Mouse (Mus musculus): ENCODE data around the gene Asb13. TPM values are rescaled to one million over a fixed set of nuclear protein-coding genes. Genes with fewer than 3 reads are reported as not detected.
A peak's percentile ranks its signal among the peaks of the same experiment; 100 is the strongest.

The Asb13 gene
- 3.5 and 3.9 TPM in 2 replicates for polyA plus RNA-seq (2015; fragmentation: Nextera tagmentation; extraction: Ambion mirVana)

DNA sequence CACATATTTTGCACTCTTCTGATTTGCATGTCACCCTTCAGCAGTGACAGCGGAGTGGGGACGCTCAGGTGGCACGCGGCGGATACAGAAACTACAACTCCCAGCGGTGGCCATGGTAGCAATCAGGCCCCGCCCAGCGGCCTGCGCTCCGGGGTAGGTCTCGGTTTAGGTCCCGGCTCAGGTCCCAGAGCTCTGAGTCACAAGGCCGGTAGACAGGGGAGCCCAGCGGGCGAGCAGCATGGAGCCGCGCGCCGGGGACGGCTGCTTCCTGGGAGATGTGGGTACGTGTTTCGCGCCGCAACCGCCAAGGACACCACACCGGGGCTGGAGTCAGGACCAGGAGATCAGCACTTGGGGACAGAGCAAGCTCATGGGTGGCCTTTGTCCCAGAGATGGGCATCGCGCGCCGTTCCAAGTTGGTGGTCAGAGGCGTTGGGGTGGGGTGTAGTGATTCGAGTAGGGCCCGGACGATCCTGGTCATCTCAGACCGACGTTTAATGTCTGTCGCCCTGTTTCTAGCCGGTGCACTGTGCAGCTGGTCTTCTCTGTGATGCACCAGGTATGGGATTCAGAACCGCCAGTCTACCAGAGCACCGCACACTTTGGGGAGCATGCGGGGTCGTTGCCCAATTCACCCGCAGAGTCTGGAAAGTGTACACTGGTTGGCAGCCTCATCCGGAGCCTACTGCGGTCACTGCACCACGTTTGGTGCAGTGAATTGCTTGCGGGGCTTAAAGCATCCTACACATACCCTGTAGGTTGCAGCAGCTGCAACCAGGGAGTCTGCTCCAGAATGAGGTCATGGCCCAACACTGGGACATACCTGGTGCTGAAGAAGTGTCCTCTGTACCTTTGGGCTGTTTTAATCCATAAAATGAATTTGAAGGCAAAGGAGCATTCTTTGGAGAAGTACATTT, at the start of gene Asb13:
Gene Asb13 (plus strand): TSS at position 138 of the 917 bp plus-strand sequence.
- Histone ChIP-seq H3K4me1 (replicated peaks) (peaks cover 6% of the 10 kb centered on the region), H3K4me3 (replicated peaks) (peak within 1 kb of the TSS; percentile 66), H3K27me3 (no peaks in the 10 kb centered on the region; the same call in 1 of the 2 replicates), H3K36me3 (replicated peaks) (no peaks in the 10 kb centered on the region), H3K27ac (replicated peaks) (0 out of 2 replicates have a peak within 1 kb of the TSS, but pooled peaks have one; percentile 33), H3K9ac (peak within 1 kb of the TSS; percentile 61), H3K9me3 (replicated peaks) (no peaks in the 10 kb centered on the region), H3K4me2 (peak within 1 kb of the TSS; percentile 80)
- WGBS (ENCODE audit: insufficient replicate concordance), result under 1% methylated on average over 47 of the region's 47 CpGs
- ATAC-seq (ENCODE audit: insufficient read depth), result peak; percentile 83

DNA sequence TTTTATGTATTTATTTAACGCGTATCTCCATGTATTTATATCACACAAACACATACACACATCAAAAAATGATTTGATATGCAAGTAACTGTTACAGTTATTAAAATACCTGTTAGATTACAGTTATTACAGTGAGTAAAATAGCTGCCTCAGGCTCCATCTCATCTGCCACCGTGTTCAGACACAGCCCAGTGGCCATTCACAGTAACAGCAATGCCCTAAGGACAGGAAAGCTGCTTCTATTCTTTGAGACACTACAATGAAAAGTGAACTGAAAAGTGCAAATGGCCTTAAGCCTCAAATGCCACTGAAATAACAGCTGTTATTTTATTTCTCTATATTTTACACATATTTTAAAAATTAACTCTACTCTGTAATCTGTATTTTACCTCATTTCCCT, 43.0 kb upstream of the Asb13 start:
- Histone ChIP-seq H3K4me2 (no peak overlapping the region), H3K4me1 (replicated peaks) (no peaks in the 10 kb centered on the region), H3K4me3 (replicated peaks) (no peak overlapping the region), H3K27me3 (no peaks in the 10 kb centered on the region), H3K9me3 (replicated peaks) (no peaks in the 10 kb centered on the region), H3K36me3 (replicated peaks) (peaks cover 46% of the 10 kb centered on the region), H3K9ac (no peak overlapping the region), H3K27ac (replicated peaks) (no peak overlapping the region)
- WGBS (ENCODE audit: insufficient replicate concordance), result 77% methylated on average over 3 of the region's 3 CpGs
- ATAC-seq (ENCODE audit: insufficient read depth), result no peak

DNA sequence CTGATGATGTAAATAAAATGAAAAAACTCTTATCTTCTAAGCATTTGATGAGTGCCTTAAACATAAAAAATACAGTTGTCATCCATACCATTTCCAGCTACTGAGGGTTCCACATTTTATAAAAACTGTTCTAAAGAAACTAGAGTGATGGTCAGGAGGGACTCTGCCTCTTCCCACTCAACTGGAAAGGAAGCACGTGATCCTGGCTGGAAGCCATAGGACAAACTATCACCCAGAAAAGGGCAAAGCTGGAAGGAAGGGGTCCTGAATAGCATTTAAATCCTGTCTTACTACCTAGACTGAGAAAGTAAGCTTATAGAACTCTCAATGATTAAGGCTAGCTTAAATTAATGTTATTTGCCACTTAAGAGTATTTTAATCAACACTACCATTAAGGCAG, 39.5 kb upstream of the Asb13 start:
- no peaks in the 10 kb centered on the region for H3K4me1 ChIP-seq (replicated peaks)
- no peaks in the 10 kb centered on the region for H3K9me3 ChIP-seq (replicated peaks)
- H3K27me3 ChIP-seq, result no peaks in the 10 kb centered on the region
- no peak overlapping the region for H3K9ac ChIP-seq
- no peak overlapping the region for H3K27ac ChIP-seq (replicated peaks)
- WGBS (ENCODE audit: insufficient replicate concordance), result 72% methylated on average over 1 of the region's 1 CpGs
- H3K4me2 ChIP-seq, result no peak overlapping the region
- no peak for ATAC-seq (ENCODE audit: insufficient read depth)
- H3K36me3 ChIP-seq (replicated peaks), result peaks cover 48% of the 10 kb centered on the region
- H3K4me3 ChIP-seq (replicated peaks), result no peak overlapping the region

DNA sequence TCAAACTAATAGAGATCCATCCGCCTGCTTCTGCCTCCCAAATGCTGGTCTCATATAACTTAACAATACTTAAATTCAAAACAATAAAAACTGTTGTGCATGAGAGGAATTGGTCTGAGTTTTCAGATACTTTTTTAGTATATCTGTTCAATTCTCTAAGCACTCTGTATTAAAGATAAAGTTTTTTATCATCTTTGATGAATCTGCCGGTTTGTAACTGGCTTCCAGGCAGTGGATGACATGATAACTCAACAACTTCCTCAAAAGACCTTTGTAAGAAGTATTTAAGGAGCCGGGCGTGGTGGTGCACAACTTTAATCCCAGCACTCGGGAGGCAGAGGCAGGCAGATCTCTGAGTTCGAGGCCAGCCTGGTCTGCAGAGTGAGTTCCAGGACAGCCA, 37.6 kb upstream of the Asb13 start:
- Histone ChIP-seq H3K4me2 (no peak overlapping the region), H3K27ac (replicated peaks) (no peak overlapping the region), H3K27me3 (no peaks in the 10 kb centered on the region), H3K4me3 (replicated peaks) (no peak overlapping the region), H3K36me3 (replicated peaks) (peaks cover 39% of the 10 kb centered on the region), H3K9me3 (replicated peaks) (no peaks in the 10 kb centered on the region), H3K9ac (no peak overlapping the region), H3K4me1 (replicated peaks) (no peaks in the 10 kb centered on the region)
- no peak for ATAC-seq (ENCODE audit: insufficient read depth)
- 63% methylated on average over 6 of the region's 6 CpGs for WGBS (ENCODE audit: insufficient replicate concordance)

GRCm38 (mm10) chr13:3609780-3610117, 24.1 kb upstream of the Asb13 start:
- Histone ChIP-seq H3K4me1 (replicated peaks) (peaks cover 5% of the 10 kb centered on the region; the same call in 1 of the 2 replicates), H3K27ac (replicated peaks) (peak overlapping the region; percentile 88; the same call in 1 of the 2 replicates), H3K9me3 (replicated peaks) (no peaks in the 10 kb centered on the region), H3K4me3 (replicated peaks) (peak overlapping the region; percentile 86), H3K36me3 (replicated peaks) (no peaks in the 10 kb centered on the region), H3K9ac (peak overlapping the region; percentile 78), H3K27me3 (peaks cover 2% of the 10 kb centered on the region; the same call in 1 of the 2 replicates), H3K4me2 (peak overlapping the region; percentile 87)
- no peak for ATAC-seq (ENCODE audit: insufficient read depth)
- 13% methylated on average over 8 of the region's 8 CpGs for WGBS (ENCODE audit: insufficient replicate concordance)

DNA sequence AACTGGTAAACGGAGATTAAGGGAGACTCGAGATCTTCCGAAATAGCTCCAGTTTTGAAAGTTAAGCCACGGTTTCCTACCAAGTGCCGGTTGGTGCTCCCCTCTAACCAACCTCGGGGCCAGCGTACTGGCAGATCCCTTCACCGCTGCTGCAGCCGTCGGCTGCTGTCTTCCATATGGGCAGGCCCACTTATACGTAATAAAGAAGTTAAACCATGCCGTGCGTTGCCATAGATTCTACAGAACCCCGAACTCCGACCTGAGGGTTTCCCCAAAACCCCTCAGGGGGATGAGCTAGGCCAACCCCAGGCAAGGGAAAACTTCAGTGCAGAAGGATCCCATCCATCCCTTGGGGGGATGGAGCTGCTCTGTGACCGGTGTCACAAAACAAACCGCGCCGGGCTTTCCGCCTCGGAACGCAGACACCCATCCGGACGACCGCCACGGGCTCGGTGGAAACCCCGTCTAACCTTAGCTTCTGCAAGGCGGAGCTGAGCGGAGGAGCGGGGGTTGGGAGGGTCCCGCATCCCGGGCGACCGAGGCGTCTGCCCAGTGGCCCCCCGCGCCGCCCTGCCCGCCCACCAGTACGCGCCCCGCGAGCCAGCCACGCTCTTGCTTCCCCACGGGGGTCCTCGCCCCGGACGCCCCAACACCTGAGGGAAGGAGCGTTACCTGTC, 23.6 kb upstream of the Asb13 start:
- ATAC-seq (ENCODE audit: insufficient read depth), result peak; percentile 26
- WGBS (ENCODE audit: insufficient replicate concordance), result under 1% methylated on average over 47 of the region's 50 CpGs

GRCm38 (mm10) chr13:3610795-3611438, 22.9 kb upstream of the Asb13 start, which contains the start of gene Fam208b:
Fam208b (minus strand) TSS chr13:3611108.
- under 1% methylated on average over 58 of the region's 58 CpGs for WGBS (ENCODE audit: insufficient replicate concordance)
- peak; percentile 98 for ATAC-seq (ENCODE audit: insufficient read depth)

More for the DNA sequence above, 23.6 kb upstream of the Asb13 start:
- peak overlapping the region; percentile 87 for H3K4me2 ChIP-seq
- H3K9ac ChIP-seq, result peak overlapping the region; percentile 78
- no peaks in the 10 kb centered on the region for H3K36me3 ChIP-seq (replicated peaks)
- peak overlapping the region; percentile 88 for H3K27ac ChIP-seq (replicated peaks)
- peak overlapping the region; percentile 86 for H3K4me3 ChIP-seq (replicated peaks)
- H3K27me3 ChIP-seq, result peaks cover 2% of the 10 kb centered on the region; the same call in 1 of the 2 replicates
- no peaks in the 10 kb centered on the region for H3K9me3 ChIP-seq (replicated peaks)
- H3K4me1 ChIP-seq (replicated peaks), result peaks cover 5% of the 10 kb centered on the region; the same call in 1 of the 2 replicates

GRCm38 (mm10) chr13:3627139-3627538, 6.7 kb upstream of the Asb13 start:
- Histone ChIP-seq H3K9ac (no peak overlapping the region), H3K27ac (replicated peaks) (no peak overlapping the region), H3K27me3 (peaks cover 3% of the 10 kb centered on the region; the same call in 1 of the 2 replicates), H3K4me1 (replicated peaks) (no peaks in the 10 kb centered on the region), H3K4me2 (no peak overlapping the region), H3K36me3 (replicated peaks) (no peaks in the 10 kb centered on the region), H3K9me3 (replicated peaks) (no peaks in the 10 kb centered on the region), H3K4me3 (replicated peaks) (no peak overlapping the region)
- 30% methylated on average over 3 of the region's 3 CpGs for WGBS (ENCODE audit: insufficient replicate concordance)
- no peak for ATAC-seq (ENCODE audit: insufficient read depth)

More at GRCm38 (mm10) chr13:3610795-3611438, 22.9 kb upstream of the Asb13 start, which contains the start of gene Fam208b:
- Histone ChIP-seq H3K4me1 (replicated peaks) (peaks cover 5% of the 10 kb centered on the region; the same call in 1 of the 2 replicates), H3K36me3 (replicated peaks) (no peaks in the 10 kb centered on the region), H3K9ac (peak within 1 kb of the TSS; percentile 78), H3K4me3 (replicated peaks) (peak within 1 kb of the TSS; percentile 86), H3K27me3 (peaks cover 2% of the 10 kb centered on the region; the same call in 1 of the 2 replicates), H3K27ac (replicated peaks) (peak within 1 kb of the TSS; percentile 88), H3K9me3 (replicated peaks) (no peaks in the 10 kb centered on the region), H3K4me2 (peak within 1 kb of the TSS; percentile 87)

- Histone ChIP-seq H3K27me3 (peaks cover 3% of the 10 kb centered on the region; the same call in 1 of the 2 replicates), H3K4me2 (no peak overlapping the region), H3K27ac (replicated peaks) (no peak overlapping the region), H3K36me3 (replicated peaks) (no peaks in the 10 kb centered on the region), H3K9ac (no peak overlapping the region), H3K9me3 (replicated peaks) (no peaks in the 10 kb centered on the region), H3K4me3 (replicated peaks) (no peak overlapping the region), H3K4me1 (replicated peaks) (no peaks in the 10 kb centered on the region)
- 25% methylated on average over 3 of the region's 3 CpGs for WGBS (ENCODE audit: insufficient replicate concordance)
- ATAC-seq (ENCODE audit: insufficient read depth), result no peak
Measured at GRCm38 (mm10) chr13:3628102-3628501, 5.7 kb upstream of the Asb13 start.

- WGBS (ENCODE audit: insufficient replicate concordance), result 66% methylated on average over 9 of the region's 9 CpGs
- ATAC-seq (ENCODE audit: insufficient read depth), result no peak
- H3K27me3 ChIP-seq, result no peaks in the 10 kb centered on the region; the same call in 1 of the 2 replicates
- no peak overlapping the region for H3K27ac ChIP-seq (replicated peaks)
- H3K36me3 ChIP-seq (replicated peaks), result no peaks in the 10 kb centered on the region
- no peaks in the 10 kb centered on the region for H3K9me3 ChIP-seq (replicated peaks)
- H3K4me2 ChIP-seq, result no peak overlapping the region
- H3K4me1 ChIP-seq (replicated peaks), result peaks cover 6% of the 10 kb centered on the region
- no peak overlapping the region for H3K9ac ChIP-seq
- no peak overlapping the region for H3K4me3 ChIP-seq (replicated peaks)
Measured at GRCm38 (mm10) chr13:3632551-3632950, 1.3 kb upstream of the Asb13 start.

Data from liver, embryonic 15.5 days (tissue).